Comparison of ENCODE assay signal across 13 mouse cellular contexts in genomic region chr1:106653441-106653860, GRCm38 (mm10).
DNase-seq lines count a peak whose midpoint lies in the region; ATAC-seq lines count a peak whose summit lies in the region.
"Had no signal": no experiment of that assay in that cellular context is flagged by ENCODE, and none has a peak within 500 bp of the region (broad histone marks: within the 10 kb centered on the region; RNA-seq: fewer than 3 reads in every experiment).

No protein-coding gene starts in this region.

- peak; percentile 43 to 51; a peak in 1 of 4 replicates for ATAC-seq in hematopoietic stem cell, adult 5-6 weeks (replicated peaks in 1 of 2; ENCODE audit: insufficient read depth in 1 of 2, low FRiP score in 2 of 2, low TSS enrichment in 1 of 2, low read depth in 1 of 2, poor library complexity in 2 of 2, severe bottlenecking in 2 of 2)
- no peak for ATAC-seq in forebrain, embryonic 13.5 days
- ATAC-seq in forebrain, embryonic 16.5 days = no peak

- H3K36me3 ChIP-seq in forebrain, embryonic 13.5 days (ENCODE audit: poor library complexity, severe bottlenecking) = no peaks in the 10 kb centered on the region
- H3K36me3 ChIP-seq in forebrain, embryonic 16.5 days (ENCODE audit: control insufficient read depth, insufficient read depth) = no peaks in the 10 kb centered on the region
- H3K36me3 ChIP-seq: limb, embryonic 12.5 days; midbrain, embryonic 10.5 days had no signal

- no peak overlapping the region for H3K4me2 ChIP-seq in forebrain, embryonic 13.5 days
- no peak overlapping the region for H3K4me2 ChIP-seq in forebrain, embryonic 16.5 days (ENCODE audit: low read length)
- H3K4me2 ChIP-seq: limb, embryonic 12.5 days had no signal

- 0 out of 2 replicates have a peak, but pooled peaks cover 13% of the 10 kb centered on the region for H3K4me1 ChIP-seq in forebrain, embryonic 13.5 days
- H3K4me1 ChIP-seq in forebrain, embryonic 16.5 days (replicated peaks; ENCODE audit: control insufficient read depth, insufficient read depth, low read length) = no peaks in the 10 kb centered on the region; the same call in 1 of the 2 replicates

- WGBS in forebrain, embryonic 13.5 days = 62% methylated on average over 4 of the region's 4 CpGs
- WGBS in forebrain, embryonic 16.5 days = 51% methylated on average over 4 of the region's 4 CpGs

- H3K27ac ChIP-seq in forebrain, embryonic 13.5 days = no peak overlapping the region
- no peak overlapping the region for H3K27ac ChIP-seq in forebrain, embryonic 16.5 days (ENCODE audit: low read length)
- H3K27ac ChIP-seq: limb, embryonic 12.5 days; midbrain, embryonic 10.5 days had no signal

- peak; percentile 8 for DNase-seq in gastrocnemius, adult 18-20 months (ENCODE audit: low spot score)
- no peak for DNase-seq in gastrocnemius, adult 8-10 months (ENCODE audit: low spot score in 2 of 2)
- peak; percentile 48 for DNase-seq in ovary, adult 18-20 months (ENCODE audit: low spot score)
- no peak for DNase-seq in ovary, postnatal 10 days (ENCODE audit: low spot score)
- no peak for DNase-seq in spleen, postnatal 10 days (ENCODE audit: low spot score in 2 of 2)
- DNase-seq: adrenal gland, postnatal 36 days; kidney, postnatal 4 days had no signal

- no peak overlapping the region for H3K4me3 ChIP-seq in forebrain, embryonic 13.5 days
- no peak overlapping the region for H3K4me3 ChIP-seq in forebrain, embryonic 16.5 days (replicated peaks; ENCODE audit: low read length)
- H3K4me3 ChIP-seq: erythroblast, embryonic 14.5 days; limb, embryonic 12.5 days; midbrain, embryonic 10.5 days had no signal

- no peaks in the 10 kb centered on the region for H3K9me3 ChIP-seq in forebrain, embryonic 13.5 days (replicated peaks)
- H3K9me3 ChIP-seq in forebrain, embryonic 16.5 days (ENCODE audit: control insufficient read depth, low read length) = no peaks in the 10 kb centered on the region
- H3K9me3 ChIP-seq: limb, embryonic 12.5 days; midbrain, embryonic 10.5 days had no signal

- no peak overlapping the region for H3K9ac ChIP-seq in forebrain, embryonic 13.5 days
- H3K9ac ChIP-seq in forebrain, embryonic 16.5 days (replicated peaks; ENCODE audit: low read depth, low read length) = no peak overlapping the region
- H3K9ac ChIP-seq: limb, embryonic 12.5 days had no signal

- no peaks in the 10 kb centered on the region for H3K27me3 ChIP-seq in forebrain, embryonic 13.5 days
- no peaks in the 10 kb centered on the region for H3K27me3 ChIP-seq in forebrain, embryonic 16.5 days (replicated peaks; ENCODE audit: control insufficient read depth, insufficient read depth, low read length)
- H3K27me3 ChIP-seq: limb, embryonic 12.5 days had no signal

Comparison
In these comparisons a context has a peak if more than half of its experiments do, and no peak if none do; other contexts are left out.
1. DNase-seq: peak in gastrocnemius, adult 18-20 months (single experiment) and ovary, adult 18-20 months (single experiment); none in gastrocnemius, adult 8-10 months (0 of 2), ovary, postnatal 10 days (single experiment) and spleen, postnatal 10 days (0 of 2).
2. ATAC-seq: peak in hematopoietic stem cell, adult 5-6 weeks (2 of 2); none in forebrain, embryonic 13.5 days (single experiment) and forebrain, embryonic 16.5 days (single experiment).